Mouse (Mus musculus): ENCODE results near the gene Brix1.
"Not testable (repeated sequence)": the region's sequence is repeated elsewhere in the genome, so short reads cannot be mapped to it uniquely, and the experiment has no call there.

Brix1 gene

DNA sequence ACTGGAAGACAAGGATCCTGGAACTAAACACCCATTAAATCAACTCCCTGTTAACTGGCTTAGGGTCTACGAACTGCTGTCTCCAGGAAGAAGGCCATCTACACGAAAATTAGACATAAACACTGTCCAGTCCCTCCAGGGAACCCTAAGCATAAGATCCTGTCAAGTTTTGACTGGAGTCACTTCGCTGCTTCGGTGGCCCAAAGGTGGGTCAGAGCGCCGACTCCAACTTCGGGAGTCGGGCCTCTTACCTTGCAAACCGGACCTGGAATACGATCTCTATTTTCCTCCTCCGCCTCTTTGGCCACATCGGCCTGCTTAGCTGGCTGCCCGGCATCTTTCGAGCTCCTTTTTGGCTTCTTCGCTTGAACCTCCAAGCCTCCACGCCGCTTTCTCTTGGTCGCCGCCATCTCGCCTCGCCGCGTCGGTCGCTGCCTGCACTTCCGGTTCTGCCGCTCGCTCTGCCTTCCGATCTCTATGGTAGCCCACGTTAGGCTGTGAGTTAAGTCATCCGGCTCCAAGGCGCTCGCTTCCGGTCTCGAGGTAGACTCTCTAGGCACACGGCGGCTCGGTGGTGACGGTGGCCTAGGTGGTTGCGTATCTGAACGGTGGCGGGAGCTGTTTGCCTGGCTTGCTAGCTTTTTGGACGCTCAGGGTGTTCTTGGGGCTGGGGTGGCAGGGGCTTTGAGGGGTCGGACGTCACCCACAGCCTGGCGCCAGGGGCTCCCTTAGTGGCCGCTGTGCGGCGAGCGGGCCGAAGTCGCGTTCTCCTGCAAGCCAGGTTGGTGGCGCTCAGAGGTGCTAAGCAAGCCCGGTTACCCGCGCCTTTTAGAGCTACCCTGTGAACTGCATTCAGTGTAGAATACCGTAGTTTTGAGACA is at the start of gene Brix1, which contains the start of gene Rad1:
Gene Brix1 (minus strand): TSS at position 464 of the 881 bp plus-strand sequence.
Gene Rad1 (plus strand): TSS at position 535 of the 881 bp plus-strand sequence.
- peak; percentile 99 for DNase-seq (ENCODE audit: low spot score)

GRCm38 (mm10) chr15:10534591-10534990 is 48.8 kb upstream of the Brix1 start:
- DNase-seq (ENCODE audit: low spot score) = no peak

GRCm38 (mm10) chr15:10533361-10533760 is 47.6 kb upstream of the Brix1 start:
- DNase-seq (ENCODE audit: low spot score) = not testable (repeated sequence)

DNA sequence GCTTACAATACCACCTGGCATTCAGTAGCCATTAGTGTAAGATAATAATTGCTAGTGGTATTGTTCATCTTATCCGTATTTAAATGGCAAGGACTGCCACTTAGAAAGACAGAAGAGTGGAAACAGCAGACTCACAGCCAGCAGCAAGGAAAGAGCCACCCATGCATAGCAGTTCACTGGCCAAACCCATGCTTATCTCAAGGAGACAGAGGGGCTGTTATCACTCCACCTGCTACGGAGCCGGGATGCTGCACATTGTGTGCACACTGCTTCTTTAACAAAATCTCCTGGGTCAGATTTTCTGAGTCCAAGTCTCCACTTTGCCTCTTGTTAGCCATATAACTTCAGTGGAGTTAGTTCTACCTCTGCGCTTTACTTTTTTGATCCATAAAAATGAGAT is 45.6 kb upstream of the Brix1 start:
- no peak for DNase-seq (ENCODE audit: low spot score)

- DNase-seq (ENCODE audit: low spot score) = no peak
Observed at GRCm38 (mm10) chr15:10525896-10526295, 40.1 kb upstream of the Brix1 start.

DNA sequence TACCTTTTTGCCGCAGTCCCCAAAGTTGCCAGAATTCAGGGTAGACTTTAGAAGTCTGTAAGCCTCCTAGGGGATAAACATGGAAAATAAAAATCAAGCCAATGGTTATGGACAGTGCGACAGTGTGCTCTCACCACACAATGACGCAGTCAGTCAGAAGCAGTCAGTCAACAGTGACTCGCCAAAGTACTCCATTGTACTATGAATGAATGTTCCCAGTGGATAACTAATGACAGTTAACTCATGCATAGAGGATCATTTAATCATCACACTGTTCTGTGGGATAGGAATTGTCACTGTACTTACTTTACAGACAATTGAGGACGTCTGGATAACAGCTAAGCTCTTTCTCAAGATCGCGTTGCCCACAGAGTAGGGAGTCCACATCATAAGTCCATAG is 29.4 kb upstream of the Brix1 start:
- DNase-seq (ENCODE audit: low spot score) = no peak

GRCm38 (mm10) chr15:10506099-10506498 is 20.4 kb upstream of the Brix1 start:
- peak; percentile 93 for DNase-seq (ENCODE audit: low spot score)

GRCm38 (mm10) chr15:10500838-10501719 is 15.3 kb upstream of the Brix1 start:
- DNase-seq (ENCODE audit: low spot score) = peak; percentile 78

DNA sequence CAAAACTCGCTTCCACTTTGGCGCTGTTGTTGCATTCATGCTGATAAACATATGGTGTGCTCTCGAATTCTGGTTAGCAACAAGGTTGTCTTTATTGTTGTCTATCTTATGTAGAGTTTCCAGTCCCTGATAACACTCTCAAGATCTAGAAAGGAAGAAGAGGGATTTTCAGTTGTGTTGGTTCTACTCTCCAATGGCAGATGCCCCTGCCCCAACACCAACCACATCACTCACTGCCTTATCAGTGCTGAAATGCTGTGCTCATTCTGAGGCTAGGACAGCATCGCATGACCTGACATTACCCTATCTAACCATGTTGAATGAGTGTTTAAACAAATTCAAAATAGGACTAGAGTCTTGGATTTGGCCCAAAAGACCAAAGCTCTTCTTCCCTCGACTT is 14.3 kb upstream of the Brix1 start:
- DNase-seq (ENCODE audit: low spot score) = no peak

GRCm38 (mm10) chr15:10499593-10499992 is 13.8 kb upstream of the Brix1 start:
- DNase-seq (ENCODE audit: low spot score) = no peak

DNA sequence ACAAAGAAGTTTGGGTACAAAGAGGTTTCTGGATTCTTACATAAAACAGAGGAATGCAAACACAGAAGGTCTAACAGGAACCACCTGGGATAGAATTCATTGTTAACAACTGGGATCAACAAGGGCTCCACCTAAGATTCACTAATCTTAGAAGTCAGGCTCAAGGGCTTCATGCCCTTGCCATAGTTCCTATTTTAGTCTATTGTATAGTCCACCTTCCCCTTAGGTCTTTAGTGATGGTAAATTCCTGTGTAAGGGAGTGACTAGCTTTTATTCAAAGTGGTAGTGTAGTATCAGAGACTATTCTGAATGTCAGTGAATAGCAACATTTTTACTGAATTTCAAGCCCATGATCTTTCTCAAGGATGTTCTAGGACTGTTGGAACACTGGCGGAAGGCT is 10.9 kb upstream of the Brix1 start:
- not testable (repeated sequence) for DNase-seq (ENCODE audit: low spot score)

DNA sequence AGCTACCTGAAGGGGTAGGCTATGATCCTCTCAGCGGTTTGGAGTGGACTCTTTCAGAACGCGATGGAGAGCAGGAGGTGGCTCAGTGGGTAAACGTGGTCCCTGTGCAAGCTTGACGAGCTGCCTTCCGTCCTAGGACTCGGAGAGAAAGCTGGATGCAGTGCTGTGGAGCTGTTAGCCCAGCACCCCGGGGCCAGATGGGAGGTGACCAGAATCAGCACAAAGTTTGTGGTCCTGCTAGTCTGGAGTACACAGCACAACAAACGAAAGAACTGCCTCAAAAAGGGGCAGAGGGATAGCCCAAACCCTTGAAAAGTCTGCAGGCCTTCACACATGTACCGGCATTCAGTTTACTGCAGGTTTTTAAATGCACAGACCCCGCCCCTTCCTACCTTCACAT is 10.2 kb upstream of the Brix1 start:
- no peak for DNase-seq (ENCODE audit: low spot score)

- no peak for DNase-seq (ENCODE audit: low spot score)
Observed at GRCm38 (mm10) chr15:10490101-10490500, 4.4 kb upstream of the Brix1 start.

- no peak for DNase-seq (ENCODE audit: low spot score)
Observed at GRCm38 (mm10) chr15:10487246-10487645, 1.5 kb upstream of the Brix1 start.

GRCm38 (mm10) chr15:10486365-10486839 is 655 bp upstream of the Brix1 start:
- no peak for DNase-seq (ENCODE audit: low spot score)

DNA sequence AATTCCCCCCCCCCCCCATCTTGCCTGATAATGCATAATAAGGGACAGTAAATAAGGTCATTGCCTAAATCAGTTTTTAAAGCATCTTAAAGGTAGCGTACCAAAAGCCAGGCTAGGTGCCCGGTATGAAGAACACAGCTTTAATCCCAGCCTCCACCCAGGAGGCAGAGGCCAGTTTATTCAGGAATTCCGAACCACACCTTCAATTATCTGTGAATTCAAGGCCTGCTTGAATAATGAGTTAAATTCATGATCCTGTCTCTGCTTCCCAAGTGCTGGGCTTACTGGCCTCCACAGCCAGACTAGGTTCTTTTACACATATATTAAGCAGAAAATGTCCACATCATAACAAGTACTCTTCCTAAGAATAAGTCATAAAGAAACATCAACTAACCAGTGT is 14.8 kb downstream of the Brix1 start:
- no peak for DNase-seq (ENCODE audit: low spot score)

DNA sequence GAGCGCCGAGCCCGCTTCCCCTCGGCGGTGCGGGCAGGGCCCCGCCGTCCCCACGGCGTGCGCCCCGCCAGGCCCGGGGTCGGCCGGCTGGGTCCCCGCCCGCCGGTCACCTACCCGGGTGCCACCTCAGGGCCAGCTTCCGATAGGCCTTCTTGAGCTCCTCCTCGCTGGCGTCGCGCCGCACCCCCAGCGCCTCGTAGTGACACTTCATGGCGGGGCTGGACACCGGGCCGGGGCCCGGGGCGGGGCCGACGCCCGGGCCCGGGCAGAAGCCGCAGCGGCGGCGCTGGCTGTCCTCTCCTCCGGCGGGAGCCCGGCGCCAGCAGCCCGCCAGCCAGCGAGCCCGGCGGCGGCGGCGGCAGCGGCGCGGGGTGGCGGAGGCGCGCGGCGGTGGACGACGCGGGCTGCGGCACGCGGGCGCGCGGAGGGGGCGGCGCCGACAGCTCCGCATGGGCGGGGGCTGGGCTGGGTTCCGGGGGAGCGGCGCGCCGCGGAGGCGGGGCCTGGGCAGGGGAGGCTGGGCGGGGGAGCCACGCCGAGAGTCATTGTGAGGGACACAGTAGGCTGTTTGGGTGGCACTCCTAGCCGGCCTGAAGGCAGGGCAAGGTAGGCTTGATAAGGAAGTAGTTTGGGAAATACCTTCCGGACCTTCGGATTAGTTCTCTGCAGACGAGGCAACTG is 15.5 kb downstream of the Brix1 start, which contains the start of gene Dnajc21:
Gene Dnajc21 (minus strand): TSS at position 366 of the 681 bp plus-strand sequence.
- DNase-seq (ENCODE audit: low spot score) = peak; percentile 87

DNA sequence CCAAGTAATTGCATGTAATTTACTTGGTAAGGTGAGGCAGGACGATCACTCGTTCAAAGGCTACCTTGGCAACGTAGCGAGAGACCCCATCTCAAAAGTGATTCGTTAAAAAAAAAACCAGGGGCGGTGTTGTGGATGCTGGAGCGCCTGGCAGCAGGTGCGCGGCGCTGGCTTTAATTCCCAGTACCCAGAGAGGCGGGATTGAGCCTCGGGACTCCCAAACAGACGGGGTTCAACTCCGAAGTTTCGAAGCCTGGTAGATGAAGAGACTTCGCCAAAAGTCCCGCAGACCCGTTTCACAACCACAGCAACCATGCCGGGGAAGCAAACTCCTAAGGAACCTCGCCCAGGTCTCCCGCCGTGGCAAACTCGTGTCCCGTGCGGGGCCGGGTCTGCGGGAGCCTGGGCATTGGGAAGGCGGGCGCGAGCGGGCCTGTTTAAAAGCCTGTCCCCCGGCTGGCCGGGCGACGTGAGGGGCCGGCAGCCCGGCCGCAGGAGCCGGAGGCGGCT is 16.1 kb downstream of the Brix1 start:
- peak; percentile 39 for DNase-seq (ENCODE audit: low spot score)

- DNase-seq (ENCODE audit: low spot score) = no peak
Observed at GRCm38 (mm10) chr15:10468761-10469160, 17.0 kb downstream of the Brix1 start.

DNA sequence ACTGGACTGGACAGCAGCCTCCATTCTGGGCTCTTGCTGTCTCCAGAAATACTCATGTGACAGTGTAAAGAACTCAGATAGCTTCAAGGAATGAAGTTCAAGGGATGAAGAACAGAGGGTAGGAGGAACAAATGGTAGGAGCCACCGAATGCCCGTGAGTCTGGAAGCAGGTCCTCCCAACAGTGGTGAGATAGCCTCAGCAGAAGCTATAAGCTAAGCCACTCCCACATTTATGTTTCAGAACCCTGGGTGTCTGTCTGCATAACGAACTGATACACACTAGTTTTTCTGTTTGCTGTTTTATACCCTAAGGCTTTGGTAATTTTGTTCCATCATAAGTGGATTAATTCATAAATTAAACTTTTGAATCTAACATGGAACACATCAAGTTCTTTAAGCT is 21.1 kb downstream of the Brix1 start:
- no peak for DNase-seq (ENCODE audit: low spot score)

DNA sequence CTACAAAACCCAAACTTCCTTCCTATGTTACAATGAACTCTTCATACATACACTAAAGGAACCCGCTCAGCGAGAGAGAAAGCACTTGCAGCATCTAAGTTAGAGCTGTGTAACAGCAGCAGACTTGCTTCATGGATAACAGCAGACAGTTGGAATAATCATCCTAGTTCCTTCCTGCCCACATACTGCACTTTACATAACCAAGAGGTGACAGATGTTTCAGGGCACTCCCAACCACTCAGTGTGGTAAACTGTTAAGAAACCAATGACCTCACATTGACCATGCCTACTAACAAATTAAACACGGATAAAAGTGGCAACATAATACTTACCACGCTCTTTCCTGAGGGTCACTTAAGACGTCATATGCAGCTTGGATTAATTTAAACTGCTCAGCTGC is 22.2 kb downstream of the Brix1 start:
- no peak for DNase-seq (ENCODE audit: low spot score)

DNA sequence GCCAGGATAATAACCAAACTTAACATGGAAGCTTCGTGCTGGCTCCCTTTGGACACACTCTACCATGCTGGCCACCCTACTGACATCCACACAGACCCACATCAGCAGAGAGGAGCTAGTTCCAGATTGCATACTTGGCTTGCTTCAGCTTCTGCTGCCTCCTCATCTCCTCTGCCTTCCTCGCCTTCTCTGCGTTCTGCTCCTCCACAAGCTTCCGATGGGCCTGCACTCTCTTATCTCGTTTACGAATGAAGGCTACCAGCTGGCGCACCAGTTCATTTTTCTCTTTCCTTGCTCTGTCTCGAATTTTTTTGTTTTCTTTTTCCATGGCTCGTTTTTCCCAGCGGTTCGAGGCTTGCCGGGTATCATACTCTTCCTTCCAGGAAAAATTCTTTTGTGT is 24.8 kb downstream of the Brix1 start:
- no peak for DNase-seq (ENCODE audit: low spot score)
